Comparison of ENCODE assay signal across 12 mouse cellular contexts in the genomic region with DNA sequence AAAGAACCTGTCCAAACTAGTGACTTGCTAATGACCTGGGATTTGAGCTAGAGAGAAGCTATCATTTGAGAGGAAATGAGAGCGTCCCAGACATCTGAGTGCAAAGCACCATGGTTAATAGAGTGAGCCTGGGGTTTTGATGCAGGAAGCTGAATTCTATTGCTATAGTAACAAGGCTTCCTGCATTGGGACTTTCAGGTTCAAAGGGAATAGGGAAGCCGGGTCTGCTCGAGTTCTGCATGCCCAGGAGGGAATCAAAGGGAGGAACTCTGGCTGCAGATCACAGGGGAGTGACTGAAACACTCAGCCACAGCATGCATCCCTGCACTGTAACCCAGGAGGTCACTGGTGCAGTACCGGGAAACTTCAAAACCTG. TPM values are rescaled to one million over a fixed set of nuclear protein-coding genes. Genes with fewer than 3 reads are reported as not detected.
DNase-seq lines count a peak whose midpoint lies in the region; ATAC-seq and TF ChIP-seq lines count a peak whose summit lies in the region.
"Had no signal": no experiment of that assay in that cellular context is flagged by ENCODE, and none has a peak within 500 bp of the region (broad histone marks: within the 10 kb centered on the region; RNA-seq: fewer than 3 reads in every experiment).

No protein-coding gene starts in this region.

- no peak for TF ChIP-seq EP300 in heart, postnatal 0 days (IDR thresholded peaks at IDR 0.05; ENCODE audit: low read depth)

- no peaks in the 10 kb centered on the region for H3K36me3 ChIP-seq in heart, postnatal 0 days (replicated peaks; ENCODE audit: control insufficient read depth, insufficient read depth, low read length)
- H3K36me3 ChIP-seq: hindbrain, embryonic 10.5 days had no signal

- no peaks in the 10 kb centered on the region for H3K9me3 ChIP-seq in heart, postnatal 0 days (replicated peaks; ENCODE audit: control insufficient read depth, low read length)
- H3K9me3 ChIP-seq: hindbrain, embryonic 10.5 days had no signal

- H3K4me1 ChIP-seq in heart, postnatal 0 days (ENCODE audit: control insufficient read depth, insufficient read depth) = 0 out of 2 replicates have a peak, but pooled peaks cover 4% of the 10 kb centered on the region

- 25% methylated on average over 4 of the region's 4 CpGs for WGBS in heart, postnatal 0 days

- no peak overlapping the region for H3K4me2 ChIP-seq in heart, postnatal 0 days (ENCODE audit: low read depth, low read length)

- H3K4me3 ChIP-seq in heart, postnatal 0 days (ENCODE audit: low read depth, low read length) = no peak overlapping the region
- H3K4me3 ChIP-seq: hindbrain, embryonic 10.5 days had no signal

- ATAC-seq in heart, postnatal 0 days (ENCODE audit: insufficient read depth, low read depth) = 0 out of 2 replicates have a peak, but pooled peaks have one; percentile 21
- peak; percentile 71 for ATAC-seq in megakaryocyte, adult 5-6 weeks (ENCODE audit: poor library complexity, severe bottlenecking)

- intact Hi-C loops in heart, postnatal 36 days (cut with DNase I) = no loop called here

- no peak overlapping the region for H3K9ac ChIP-seq in heart, postnatal 0 days (replicated peaks; ENCODE audit: low read depth, low read length)

- no peak for TF ChIP-seq CTCF in heart, postnatal 0 days (IDR thresholded peaks at IDR 0.05; ENCODE audit: low read depth)

- H3K27me3 ChIP-seq in heart, postnatal 0 days (ENCODE audit: control insufficient read depth, insufficient read depth, low read length) = no peaks in the 10 kb centered on the region

- no peak for DNase-seq in heart, postnatal 0 days (ENCODE audit: low spot score)
- no peak for DNase-seq in heart, postnatal 36 days
- DNase-seq in CD4-positive, CD25-positive, alpha-beta regulatory T cell, adult 2 months (ENCODE audit: low read depth, low spot score) = peak; percentile 48
- DNase-seq in R1 (ENCODE audit: low read depth, low spot score) (peak; percentile 18), adipocyte (ENCODE audit: low spot score) (no peak)
- DNase-seq in layer of hippocampus, adult 18-20 months (ENCODE audit: low spot score in 2 of 2) = no peak
- DNase-seq: kidney, postnatal 10 days; lung, postnatal 10 days; right cerebral cortex, postnatal 14 days had no signal

- no peak overlapping the region for H3K27ac ChIP-seq in heart, postnatal 0 days (ENCODE audit: low read depth)
- H3K27ac ChIP-seq: hindbrain, embryonic 10.5 days; stomach, postnatal 0 days had no signal

RNA-seq across cellular contexts. Expression of a gene that starts 17.8 kb away (rescaled TPM):
- 3.7 and 9.1 TPM in 2 replicates for total RNA-seq in heart, postnatal 0 days (2014; rRNA removed; ENCODE audit: low replicate concordance)
- polyA plus RNA-seq in heart, postnatal 0 days (2015; fragmentation: Nextera tagmentation; extraction: Ambion mirVana) = 5.0 and 5.1 TPM in 2 replicates
- total RNA-seq in heart, postnatal 36 days (2021) = 10 to 100 TPM; 11.3 to 13.4 TPM
- total RNA-seq in megakaryocyte, adult 5-6 weeks (2015) = 0.58 and 0.98 TPM in 2 replicates
- total RNA-seq in megakaryocyte, adult 5-6 weeks (2017) = 0.70 and 1.3 TPM in 2 replicates
- total RNA-seq in layer of hippocampus, adult 18-20 months (2021) = 100 to 1,000 TPM; 141 to 144 TPM

RNA-seq across cellular contexts. Expression of a gene that starts 58.3 kb away (rescaled TPM):
- total RNA-seq in heart, postnatal 0 days (2014; rRNA removed; ENCODE audit: low replicate concordance) = 9.6 and 10.8 TPM in 2 replicates
- 2.9 and 3.8 TPM in 2 replicates for polyA plus RNA-seq in heart, postnatal 0 days (2015; fragmentation: Nextera tagmentation; extraction: Ambion mirVana)
- 1 to 10 TPM; 6.1 to 7.3 TPM for total RNA-seq in heart, postnatal 36 days (2021)
- total RNA-seq in megakaryocyte, adult 5-6 weeks (2015) = 7.1 and 8.0 TPM in 2 replicates
- 13.0 and 13.1 TPM in 2 replicates for total RNA-seq in megakaryocyte, adult 5-6 weeks (2017)
- 10 to 100 TPM; 10.3 to 12.7 TPM for total RNA-seq in layer of hippocampus, adult 18-20 months (2021)

Comparison
In these comparisons a context has a peak if more than half of its experiments do, and no peak if none do; other contexts are left out.
1. DNase-seq: peak in CD4-positive, CD25-positive, alpha-beta regulatory T cell, adult 2 months (single experiment) and R1 (single experiment); none in heart, postnatal 0 days (single experiment), heart, postnatal 36 days (0 of 2), layer of hippocampus, adult 18-20 months (0 of 2) and adipocyte (single experiment).
2. RNA of a gene that starts 17.8 kb away (total RNA-seq): 141 to 144 TPM in layer of hippocampus, adult 18-20 months; 11.3 to 13.4 TPM in heart, postnatal 36 days, 3.7 to 9.1 TPM in heart, postnatal 0 days and 0.58 to 1.3 TPM in megakaryocyte, adult 5-6 weeks; every median in the first group is over 4 times any median in the second.